Mouse (Mus musculus): Measurements from ENCODE around the gene Limd2. TPM values are rescaled to one million over a fixed set of nuclear protein-coding genes. Genes with fewer than 3 reads are reported as not detected.
A peak's percentile ranks its signal among the peaks of the same experiment; 100 is the strongest.
"Not testable (repeated sequence)": the region's sequence is repeated elsewhere in the genome, so short reads cannot be mapped to it uniquely, and the experiment has no call there.

Limd2 gene
- total RNA-seq, 2 experiments from 2014 or later: 40.8 to 169 TPM

DNA sequence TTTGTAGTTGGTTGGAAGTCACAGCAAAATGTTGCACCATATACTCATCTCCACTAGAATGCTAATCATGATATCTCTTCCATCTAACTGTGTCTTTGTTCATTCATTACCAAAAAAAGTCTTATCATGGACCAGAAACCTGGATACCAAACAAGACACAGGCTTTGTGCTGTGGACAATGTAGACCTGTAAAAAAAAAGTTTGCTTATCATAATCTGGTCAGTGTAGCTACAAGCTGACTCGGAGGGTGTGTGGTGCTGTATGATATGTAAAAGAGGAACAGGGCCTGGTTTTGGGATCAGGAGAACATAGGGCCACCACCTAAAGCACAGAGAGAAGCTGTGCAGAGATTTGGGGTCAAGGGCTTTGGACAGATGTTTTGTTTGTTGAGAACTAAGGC lies 31.2 kb downstream of the Limd2 start:
- ATAC-seq (replicated peaks; ENCODE audit: poor library complexity): peak; percentile 91

DNA sequence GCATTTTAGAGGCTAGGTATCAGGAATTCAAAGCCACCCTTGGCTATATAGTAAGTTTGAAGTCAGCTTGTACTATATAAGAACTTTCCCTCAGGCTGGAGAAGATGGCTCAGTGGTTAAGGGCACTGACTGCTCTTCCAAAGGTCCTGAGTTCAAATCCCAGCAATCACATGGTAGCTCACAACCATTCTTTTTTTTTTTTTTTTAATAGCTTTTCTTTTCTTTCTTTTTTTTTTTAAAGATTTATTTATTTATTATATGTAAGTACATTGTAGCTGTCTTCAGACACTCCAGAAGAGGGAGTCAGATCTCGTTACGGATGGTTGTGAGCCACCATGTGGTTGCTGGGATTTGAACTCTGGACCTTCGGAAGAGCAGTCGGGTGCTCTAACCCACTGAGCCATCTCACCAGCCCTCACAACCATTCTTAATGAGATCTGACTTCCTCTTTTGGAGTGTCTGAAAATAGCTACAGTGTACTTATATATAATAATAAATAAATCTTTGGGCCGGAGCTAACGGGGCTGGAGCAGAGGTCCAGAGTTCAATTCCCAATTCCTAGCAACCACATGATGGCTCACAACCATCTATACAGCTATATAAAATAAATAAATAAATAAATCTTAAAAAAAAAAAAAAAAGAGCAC lies 33.8 kb downstream of the Limd2 start:
- ATAC-seq (replicated peaks; ENCODE audit: poor library complexity): not testable (repeated sequence)

DNA sequence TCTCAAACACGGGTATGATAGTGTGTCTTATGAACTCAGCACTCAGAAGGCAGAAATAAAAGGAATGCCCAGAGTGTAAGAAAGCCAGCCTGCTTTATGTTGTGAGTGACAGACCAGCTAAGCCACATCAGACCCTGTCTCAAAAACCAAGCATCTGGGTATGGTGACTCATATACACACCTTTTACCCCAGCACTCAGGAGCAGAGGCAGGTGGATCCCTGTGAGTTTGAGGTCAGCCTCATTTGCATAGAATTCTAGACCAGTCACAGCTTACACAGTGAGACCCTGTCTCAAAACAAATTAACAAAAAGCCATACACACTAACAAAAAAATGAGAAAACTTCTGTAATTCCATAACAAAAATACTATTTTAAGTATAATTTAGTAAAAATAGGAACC lies 34.8 kb downstream of the Limd2 start:
- no peak for ATAC-seq (replicated peaks; ENCODE audit: poor library complexity)

- no peak for ATAC-seq (replicated peaks; ENCODE audit: poor library complexity)
These were observed 35.9 kb downstream of the Limd2 start for GRCm38 (mm10) chr11:106124784-106125183.

- ATAC-seq (replicated peaks; ENCODE audit: poor library complexity): peak; percentile 98
These were observed 37.9 kb downstream of the Limd2 start for GRCm38 (mm10) chr11:106122736-106123135.

DNA sequence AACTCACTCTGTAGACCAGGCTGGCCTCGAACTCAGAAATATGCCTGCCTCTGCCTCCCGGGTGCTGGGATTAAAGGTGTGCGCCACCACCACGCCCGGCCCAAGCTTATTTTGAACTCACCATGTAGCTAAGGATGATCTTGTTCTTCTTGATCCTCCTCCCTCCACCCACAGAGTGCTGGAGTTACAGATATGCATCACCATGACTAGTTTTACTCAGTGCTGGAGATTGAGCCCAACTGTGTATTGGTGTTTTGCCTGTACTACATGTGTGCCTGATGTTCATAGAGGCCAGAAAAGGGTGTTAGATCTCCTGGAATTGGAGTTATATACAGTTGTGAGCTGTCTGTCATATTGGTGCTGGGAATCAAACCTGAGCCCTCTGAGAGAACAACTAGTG lies 38.4 kb downstream of the Limd2 start:
- 0 out of 2 replicates have a peak, but pooled peaks have one; percentile 21 for ATAC-seq (replicated peaks; ENCODE audit: poor library complexity)

GRCm38 (mm10) chr11:106111688-106112087 lies 49.0 kb downstream of the Limd2 start:
- ATAC-seq (replicated peaks; ENCODE audit: poor library complexity): no peak

Other genes starting within 250 kb of the Limd2 start
- gene Cyb561, start 207.5 kb downstream of the Limd2 start, total RNA-seq (2015): 0.52 and 0.90 TPM in 2 replicates
- 0.68 and 0.96 TPM in 2 replicates for gene Cyb561, start 207.5 kb downstream of the Limd2 start, total RNA-seq (2017)
- 0.15 and 0.59 TPM in 2 replicates for gene Ace, start 192.9 kb downstream of the Limd2 start, total RNA-seq (2015)
- gene Ace, start 192.9 kb downstream of the Limd2 start, total RNA-seq (2017): 0.04 and 0.10 TPM in 2 replicates
- not detected in 2 replicates for gene Ace3, start 166.2 kb downstream of the Limd2 start, total RNA-seq (2015)
- gene Ace3, start 166.2 kb downstream of the Limd2 start, total RNA-seq (2017): not detected in 2 replicates
- gene Kcnh6, start 152.7 kb downstream of the Limd2 start, total RNA-seq (2015): 0.15 and 0.20 TPM in 2 replicates
- not detected in 2 replicates for gene Kcnh6, start 152.7 kb downstream of the Limd2 start, total RNA-seq (2017)
- 46.2 and 48.8 TPM in 2 replicates for gene Dcaf7, start 124.0 kb downstream of the Limd2 start, total RNA-seq (2015)
- gene Dcaf7, start 124.0 kb downstream of the Limd2 start, total RNA-seq (2017): 45.5 and 48.9 TPM in 2 replicates
- gene Taco1, start 94.8 kb downstream of the Limd2 start, total RNA-seq (2015): 5.6 and 6.3 TPM in 2 replicates
- gene Taco1, start 94.8 kb downstream of the Limd2 start, total RNA-seq (2017): 11.0 and 17.9 TPM in 2 replicates
- gene Map3k3, start 76.2 kb downstream of the Limd2 start, total RNA-seq (2015): 16.5 and 19.1 TPM in 2 replicates
- gene Map3k3, start 76.2 kb downstream of the Limd2 start, total RNA-seq (2017): 23.8 and 31.4 TPM in 2 replicates
- 2.6 and 4.4 TPM in 2 replicates for gene Gm10840, start within 50 bp of the Limd2 start, total RNA-seq (2015)
- gene Gm10840, start within 50 bp of the Limd2 start, total RNA-seq (2017): not detected in 2 replicates
- 27.0 and 31.6 TPM in 2 replicates for gene Strada, start 41.3 kb upstream of the Limd2 start, total RNA-seq (2015)
- gene Strada, start 41.3 kb upstream of the Limd2 start, total RNA-seq (2017): 20.1 and 21.7 TPM in 2 replicates
- gene Ccdc47, start 55.5 kb upstream of the Limd2 start, total RNA-seq (2015): 41.7 and 51.3 TPM in 2 replicates
- gene Ccdc47, start 55.5 kb upstream of the Limd2 start, total RNA-seq (2017): 138 and 195 TPM in 2 replicates
- gene Ddx42, start 56.1 kb upstream of the Limd2 start, total RNA-seq (2015): 39.8 and 47.9 TPM in 2 replicates
- 68.8 and 101 TPM in 2 replicates for gene Ddx42, start 56.1 kb upstream of the Limd2 start, total RNA-seq (2017)
- gene Ftsj3, start 95.2 kb upstream of the Limd2 start, total RNA-seq (2015): 45.5 and 45.7 TPM in 2 replicates
- 151 and 191 TPM in 2 replicates for gene Ftsj3, start 95.2 kb upstream of the Limd2 start, total RNA-seq (2017)
- gene Psmc5, start 95.3 kb upstream of the Limd2 start, total RNA-seq (2015): 52.0 and 54.1 TPM in 2 replicates
- 110 and 120 TPM in 2 replicates for gene Psmc5, start 95.3 kb upstream of the Limd2 start, total RNA-seq (2017)
- gene Smarcd2, start 112.1 kb upstream of the Limd2 start, total RNA-seq (2015): 62.9 and 63.5 TPM in 2 replicates
- 216 and 275 TPM in 2 replicates for gene Smarcd2, start 112.1 kb upstream of the Limd2 start, total RNA-seq (2017)
- 2.2 and 2.3 TPM in 2 replicates for gene Tcam1, start 115.8 kb upstream of the Limd2 start, total RNA-seq (2015)
- gene Tcam1, start 115.8 kb upstream of the Limd2 start, total RNA-seq (2017): 1.6 and 1.7 TPM in 2 replicates
- not detected in 2 replicates for gene Gh, start 141.0 kb upstream of the Limd2 start, total RNA-seq (2015)
- gene Gh, start 141.0 kb upstream of the Limd2 start, total RNA-seq (2017): not detected in 2 replicates
- 47.2 and 51.9 TPM in 2 replicates for gene Cd79b, start 153.9 kb upstream of the Limd2 start, total RNA-seq (2015)
- gene Cd79b, start 153.9 kb upstream of the Limd2 start, total RNA-seq (2017): 29.6 and 30.9 TPM in 2 replicates
- gene Scn4a, start 192.4 kb upstream of the Limd2 start, total RNA-seq (2015): 0.12 TPM in 1 of 2 replicates, not detected in the other
- gene Scn4a, start 192.4 kb upstream of the Limd2 start, total RNA-seq (2017): 0.03 TPM in 1 of 2 replicates, not detected in the other
- not detected in 2 replicates for gene Prr29, start 204.6 kb upstream of the Limd2 start, total RNA-seq (2015)
- gene Prr29, start 204.6 kb upstream of the Limd2 start, total RNA-seq (2017): not detected in 2 replicates
- 59.9 and 60.3 TPM in 2 replicates for gene Icam2, start 227.2 kb upstream of the Limd2 start, total RNA-seq (2015)
- gene Icam2, start 227.2 kb upstream of the Limd2 start, total RNA-seq (2017): 87.1 and 123 TPM in 2 replicates

Measured in megakaryocyte progenitor cell, adult 5-6 weeks (primary cell).